Mouse (Mus musculus) midbrain, embryonic 15.5 days (tissue): ENCODE results near the gene Atp2b1. TPM values are rescaled to one million over a fixed set of nuclear protein-coding genes. Genes with fewer than 3 reads are reported as not detected.

Source experiments
- ATAC-seq: fragments of 200-750 bp; cut with Nextera tagmentation; replicated peaks from 2 replicates; pipeline ENCODE4 v1.8.0; 2017; ENCODE audit warnings: moderate TSS enrichment
- H3K27ac ChIP-seq: fragments of 300-500 bp; sonication (generic); 2 replicates; pipeline ENCODE4 v1.5.1; 2015; ENCODE audit warnings: mild to moderate bottlenecking, inconsistent platforms
- H3K27me3 ChIP-seq: fragments of 300-500 bp; sonication (generic); replicated peaks from 2 replicates; pipeline ENCODE4 v1.6.1; 2015; ENCODE audit warnings: inconsistent platforms
- H3K36me3 ChIP-seq: fragments of 300-500 bp; sonication (generic); replicated peaks from 2 replicates; pipeline ENCODE4 v1.6.1; 2015; ENCODE audit warnings: inconsistent platforms
- H3K4me1 ChIP-seq: fragments of 300-500 bp; sonication (generic); 2 replicates; pipeline ENCODE4 v1.6.1; 2015; ENCODE audit warnings: inconsistent platforms
- H3K4me2 ChIP-seq: fragments of 300-500 bp; sonication (generic); 2 replicates; pipeline ENCODE4 v1.6.1; 2015; ENCODE audit warnings: inconsistent platforms, mild to moderate bottlenecking, moderate library complexity
- H3K4me3 ChIP-seq: fragments of 300-500 bp; sonication (generic); 2 replicates; pipeline ENCODE4 v1.5.1; 2015; ENCODE audit warnings: mild to moderate bottlenecking, inconsistent platforms
- H3K9ac ChIP-seq: fragments of 300-500 bp; sonication (generic); 2 replicates; pipeline ENCODE4 v1.6.1; 2015; ENCODE audit warnings: mild to moderate bottlenecking, inconsistent platforms
- H3K9me3 ChIP-seq: fragments of 300-500 bp; sonication (generic); 2 replicates; pipeline ENCODE4 v1.6.1; 2016; ENCODE audit warnings: inconsistent platforms
- WGBS: fragments of 180-500 bp; shearing (Covaris S2); methylation state at CpG from one replicate; pipeline ENCODE4 v1.1.7; 2015; ENCODE audit warnings: mixed read lengths; 5-methylcytosine and 5-hydroxymethylcytosine counted together
- polyA plus RNA-seq: library from polyadenylated mRNA; unstranded; fragments of >200 nt; fragmentation: Nextera tagmentation; extraction: Ambion mirVana; gene quantifications from 2 replicates; pipeline ENCODE4 v1.2.1, GENCODE M21; 2015

Atp2b1 gene
- polyA plus RNA-seq, 1 experiment from 2014 or later, result 232 TPM

GRCm38 (mm10) chr10:98951286-98952270 lies 37.4 kb downstream of the Atp2b1 start:
- Histone ChIP-seq H3K4me2 (no peak overlapping the region), H3K27me3 (no peaks in the 10 kb centered on the region), H3K4me3 (no peak overlapping the region), H3K36me3 (no peaks in the 10 kb centered on the region), H3K9ac (no peak overlapping the region), H3K9me3 (no peaks in the 10 kb centered on the region), H3K27ac (no peak overlapping the region), H3K4me1 (peaks cover 9% of the 10 kb centered on the region)
- no peak for ATAC-seq
- 92% methylated on average over 17 of the region's 17 CpGs for WGBS

DNA sequence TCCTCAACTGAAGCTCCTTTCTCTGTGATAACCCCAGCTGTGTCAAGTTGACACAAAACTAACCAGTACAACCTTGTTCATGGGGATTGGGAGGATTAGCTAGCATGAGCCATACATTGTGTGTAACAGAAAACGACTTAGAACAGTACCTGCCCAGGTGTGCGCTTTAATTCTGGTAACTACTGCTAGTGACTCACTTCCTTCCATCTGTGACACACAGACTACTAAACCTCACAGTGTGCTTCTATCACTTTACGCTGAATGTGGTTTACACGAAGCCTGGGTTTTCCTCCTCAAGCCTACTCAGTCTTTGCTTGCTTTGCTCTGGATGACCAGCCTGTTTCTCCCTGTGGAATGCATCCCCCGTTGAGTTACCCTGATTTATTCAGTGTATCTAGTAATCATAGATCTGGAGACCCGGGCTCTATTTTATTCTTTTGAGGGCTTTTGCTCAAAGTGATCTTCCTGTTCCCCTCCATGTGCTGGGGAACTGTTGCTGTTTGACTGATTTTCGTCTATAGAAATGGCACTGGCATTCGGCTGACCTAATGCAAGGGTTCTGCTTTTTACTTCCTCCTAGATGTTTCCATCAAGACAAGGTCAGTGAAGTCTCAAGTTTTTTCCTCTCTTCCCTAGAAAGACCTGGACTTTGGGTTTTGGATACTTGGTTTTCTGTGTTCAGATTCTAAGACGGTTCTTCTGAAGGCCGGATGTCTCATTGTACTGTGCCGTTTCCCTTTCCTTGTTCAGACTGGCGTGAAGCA lies 40.2 kb downstream of the Atp2b1 start:
- Histone ChIP-seq H3K36me3 (no peaks in the 10 kb centered on the region), H3K9ac (no peak overlapping the region), H3K4me3 (no peak overlapping the region), H3K4me2 (no peak overlapping the region), H3K27ac (no peak overlapping the region), H3K9me3 (no peaks in the 10 kb centered on the region), H3K27me3 (no peaks in the 10 kb centered on the region), H3K4me1 (peaks cover 4% of the 10 kb centered on the region; the same call in 1 of the 2 replicates)
- WGBS, result 93% methylated on average over 12 of the region's 12 CpGs
- ATAC-seq, result no peak

GRCm38 (mm10) chr10:98956124-98956523 lies 41.9 kb downstream of the Atp2b1 start:
- no peaks in the 10 kb centered on the region for H3K27me3 ChIP-seq
- no peaks in the 10 kb centered on the region for H3K36me3 ChIP-seq
- no peak overlapping the region for H3K27ac ChIP-seq
- no peaks in the 10 kb centered on the region for H3K9me3 ChIP-seq
- no peak overlapping the region for H3K9ac ChIP-seq
- WGBS, result 97% methylated on average over 3 of the region's 3 CpGs
- no peak overlapping the region for H3K4me2 ChIP-seq
- no peak for ATAC-seq
- peaks cover 4% of the 10 kb centered on the region; the same call in 1 of the 2 replicates for H3K4me1 ChIP-seq
- H3K4me3 ChIP-seq, result no peak overlapping the region

- no peak for ATAC-seq
- Histone ChIP-seq H3K4me2 (no peak overlapping the region), H3K4me3 (no peak overlapping the region), H3K9ac (no peak overlapping the region), H3K27me3 (no peaks in the 10 kb centered on the region), H3K36me3 (no peaks in the 10 kb centered on the region), H3K4me1 (peaks cover 4% of the 10 kb centered on the region; the same call in 1 of the 2 replicates), H3K27ac (no peak overlapping the region), H3K9me3 (no peaks in the 10 kb centered on the region)
- 67% methylated on average over 4 of the region's 4 CpGs for WGBS
These were observed 44.5 kb downstream of the Atp2b1 start for GRCm38 (mm10) chr10:98958752-98959151.

DNA sequence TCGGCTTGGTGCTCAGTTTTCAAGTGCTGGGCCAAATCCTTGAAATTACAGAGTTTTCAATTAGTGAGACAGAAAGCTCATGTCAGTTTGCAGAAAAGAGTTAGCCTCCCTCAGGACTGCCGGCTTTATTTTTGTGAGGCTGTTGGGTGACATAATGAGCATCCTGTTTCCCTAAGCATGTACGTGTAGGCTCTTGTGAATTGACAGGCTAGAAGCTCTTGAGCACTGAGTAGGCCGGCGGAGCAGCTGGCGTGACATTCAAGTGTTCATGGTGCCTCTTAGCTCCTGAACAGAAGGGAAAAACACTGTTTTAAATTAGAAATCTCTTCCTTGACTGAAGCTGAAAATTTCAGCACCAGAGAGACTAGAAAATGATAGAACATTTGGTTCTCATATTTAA lies 45.2 kb downstream of the Atp2b1 start:
- H3K27ac ChIP-seq, result no peak overlapping the region

GRCm38 (mm10) chr10:98960911-98961310 lies 46.7 kb downstream of the Atp2b1 start:
- Histone ChIP-seq H3K27me3 (no peaks in the 10 kb centered on the region), H3K4me1 (peaks cover 4% of the 10 kb centered on the region; the same call in 1 of the 2 replicates), H3K27ac (no peak overlapping the region), H3K9me3 (no peaks in the 10 kb centered on the region), H3K9ac (no peak overlapping the region), H3K4me3 (no peak overlapping the region), H3K4me2 (no peak overlapping the region), H3K36me3 (no peaks in the 10 kb centered on the region)
- 59% methylated on average over 5 of the region's 5 CpGs for WGBS
- no peak for ATAC-seq

More for the DNA sequence above, 45.2 kb downstream of the Atp2b1 start:
- H3K4me1 ChIP-seq, result peaks cover 4% of the 10 kb centered on the region; the same call in 1 of the 2 replicates
- H3K4me3 ChIP-seq, result no peak overlapping the region
- ATAC-seq, result no peak
- H3K36me3 ChIP-seq, result no peaks in the 10 kb centered on the region
- H3K9me3 ChIP-seq, result no peaks in the 10 kb centered on the region
- H3K27me3 ChIP-seq, result no peaks in the 10 kb centered on the region
- no peak overlapping the region for H3K4me2 ChIP-seq
- no peak overlapping the region for H3K9ac ChIP-seq
- 60% methylated on average over 6 of the region's 6 CpGs for WGBS

DNA sequence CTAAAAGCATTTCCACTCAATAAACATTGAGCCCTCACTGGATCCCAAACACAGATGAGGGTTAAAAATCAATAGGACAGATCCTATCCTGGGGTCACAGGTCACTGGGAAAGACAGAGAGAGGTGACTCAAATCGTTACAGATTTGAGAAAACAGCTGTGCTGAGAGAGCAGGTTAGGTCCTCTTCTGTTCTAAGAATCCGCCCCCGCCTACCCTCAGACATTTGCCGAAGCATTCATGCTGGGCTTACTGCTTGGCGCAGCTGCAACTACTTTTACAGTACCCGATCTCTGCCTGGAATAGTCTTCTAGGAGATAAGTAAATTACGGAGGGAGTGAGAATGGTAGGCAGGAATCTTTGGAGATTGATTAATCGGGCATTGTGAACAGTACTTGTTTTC lies 47.9 kb downstream of the Atp2b1 start:
- 56% methylated on average over 8 of the region's 8 CpGs for WGBS

GRCm38 (mm10) chr10:98966407-98967215 lies 52.4 kb downstream of the Atp2b1 start:
- Histone ChIP-seq H3K9me3 (no peaks in the 10 kb centered on the region), H3K4me1 (no peaks in the 10 kb centered on the region; the same call in 1 of the 2 replicates), H3K36me3 (0 out of 2 replicates have a peak, but pooled peaks cover 3% of the 10 kb centered on the region), H3K4me3 (no peak overlapping the region), H3K9ac (no peak overlapping the region), H3K4me2 (no peak overlapping the region), H3K27ac (no peak overlapping the region), H3K27me3 (no peaks in the 10 kb centered on the region)
- WGBS, result 92% methylated on average over 13 of the region's 13 CpGs
- ATAC-seq, result no peak

More for the DNA sequence above, 47.9 kb downstream of the Atp2b1 start:
- ATAC-seq, result no peak
- H3K36me3 ChIP-seq, result no peaks in the 10 kb centered on the region
- no peak overlapping the region for H3K27ac ChIP-seq
- no peak overlapping the region for H3K9ac ChIP-seq
- no peak overlapping the region for H3K4me2 ChIP-seq
- no peaks in the 10 kb centered on the region for H3K9me3 ChIP-seq
- no peak overlapping the region for H3K4me3 ChIP-seq
- no peaks in the 10 kb centered on the region for H3K27me3 ChIP-seq
- H3K4me1 ChIP-seq, result peaks cover 4% of the 10 kb centered on the region; the same call in 1 of the 2 replicates

GRCm38 (mm10) chr10:98967240-98967891 lies 53.2 kb downstream of the Atp2b1 start:
- H3K36me3 ChIP-seq, result 0 out of 2 replicates have a peak, but pooled peaks cover 3% of the 10 kb centered on the region
- H3K4me3 ChIP-seq, result no peak overlapping the region
- no peaks in the 10 kb centered on the region for H3K27me3 ChIP-seq
- WGBS, result 94% methylated on average over 15 of the region's 15 CpGs
- no peak overlapping the region for H3K27ac ChIP-seq
- no peak overlapping the region for H3K9ac ChIP-seq
- ATAC-seq, result no peak
- no peaks in the 10 kb centered on the region for H3K4me1 ChIP-seq
- H3K4me2 ChIP-seq, result no peak overlapping the region
- H3K9me3 ChIP-seq, result no peaks in the 10 kb centered on the region

GRCm38 (mm10) chr10:98970917-98971316 lies 56.7 kb downstream of the Atp2b1 start:
- Histone ChIP-seq H3K27ac (no peak overlapping the region), H3K9ac (no peak overlapping the region), H3K9me3 (no peaks in the 10 kb centered on the region), H3K4me2 (no peak overlapping the region), H3K27me3 (no peaks in the 10 kb centered on the region), H3K36me3 (0 out of 2 replicates have a peak, but pooled peaks cover 3% of the 10 kb centered on the region), H3K4me3 (no peak overlapping the region), H3K4me1 (peaks cover 7% of the 10 kb centered on the region)
- no peak for ATAC-seq
- WGBS, result 92% methylated on average over 3 of the region's 3 CpGs

DNA sequence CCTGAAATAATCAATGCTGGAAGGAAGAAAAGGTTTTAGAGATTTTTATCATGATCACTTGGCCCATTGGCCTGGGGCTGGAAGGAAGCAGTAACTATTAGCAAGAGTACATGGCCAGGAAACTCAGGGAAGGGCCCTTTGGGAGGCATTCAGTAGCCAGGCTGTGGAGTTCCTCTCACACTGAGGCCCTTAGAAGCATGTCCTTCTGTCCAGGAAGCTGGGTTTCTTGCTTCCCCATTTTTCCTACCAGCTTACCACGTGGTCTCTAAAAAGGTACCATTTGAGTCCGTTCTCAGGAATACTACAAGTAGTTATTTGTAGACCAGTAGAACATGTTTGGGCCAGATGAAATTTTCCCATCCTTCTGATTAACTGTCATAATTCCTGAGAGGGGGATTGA lies 58.2 kb downstream of the Atp2b1 start:
- Histone ChIP-seq H3K9me3 (no peaks in the 10 kb centered on the region), H3K4me3 (no peak overlapping the region), H3K27me3 (no peaks in the 10 kb centered on the region), H3K9ac (no peak overlapping the region), H3K4me1 (peaks cover 20% of the 10 kb centered on the region), H3K36me3 (0 out of 2 replicates have a peak, but pooled peaks cover 3% of the 10 kb centered on the region), H3K27ac (no peak overlapping the region), H3K4me2 (no peak overlapping the region)
- ATAC-seq, result no peak
- WGBS, result 90% methylated on average over 2 of the region's 2 CpGs
